Mouse (Mus musculus) B cell, adult 2 months (primary cell): ENCODE measurements at regions not wholly inside any gene's neighbourhood (a gene's known extent, or its start where the extent isn't known, plus 50 kb on each side); places are given as distances from the start of the nearest gene placed in this dataset.

Experiments used
- DNase-seq, 2 experiments: peaks; one replicate each; pipeline ENCODE4 v3.0.0; 2022

DNA sequence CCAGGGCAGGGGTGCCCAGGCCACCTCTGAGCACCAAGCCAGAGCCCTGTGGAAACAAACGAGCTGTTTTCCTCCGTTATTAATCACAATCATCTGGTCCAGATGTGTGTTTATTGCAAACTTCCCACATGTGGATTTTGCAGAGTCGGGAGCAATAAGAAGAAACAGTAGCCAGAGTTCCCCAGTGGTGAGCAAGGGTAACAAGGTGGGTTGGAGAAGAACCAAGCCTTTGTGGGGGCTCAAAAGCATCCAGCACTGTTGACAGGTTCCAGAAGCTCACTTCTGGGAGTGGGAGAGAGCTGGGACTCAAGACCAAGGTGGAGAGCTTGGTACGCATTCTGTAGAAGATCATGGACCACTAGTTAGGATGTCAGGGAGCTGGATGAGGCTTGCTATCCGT is 63.6 kb downstream of the Hif1an start:
- no peak for DNase-seq

DNA sequence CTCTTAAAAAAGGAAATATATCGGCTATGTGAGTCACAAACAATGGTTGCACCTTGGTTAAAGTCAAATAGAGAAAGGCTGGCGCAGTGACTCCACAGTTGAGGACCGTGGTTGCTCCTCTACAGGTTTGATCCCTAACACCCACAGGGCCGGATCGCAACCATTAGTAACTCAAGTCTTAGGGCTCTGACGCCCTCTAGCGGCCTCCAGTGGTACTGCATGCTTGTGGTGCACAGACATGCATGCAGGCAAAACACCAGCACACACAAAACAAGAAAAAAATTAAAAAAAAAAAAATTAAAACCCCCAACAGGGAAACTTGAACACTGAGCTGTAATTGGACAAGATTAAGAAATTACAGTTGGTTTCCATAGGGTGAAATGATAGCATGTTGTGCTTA is 67.1 kb downstream of the Hif1an start:
- peak; percentile 28 for DNase-seq

DNA sequence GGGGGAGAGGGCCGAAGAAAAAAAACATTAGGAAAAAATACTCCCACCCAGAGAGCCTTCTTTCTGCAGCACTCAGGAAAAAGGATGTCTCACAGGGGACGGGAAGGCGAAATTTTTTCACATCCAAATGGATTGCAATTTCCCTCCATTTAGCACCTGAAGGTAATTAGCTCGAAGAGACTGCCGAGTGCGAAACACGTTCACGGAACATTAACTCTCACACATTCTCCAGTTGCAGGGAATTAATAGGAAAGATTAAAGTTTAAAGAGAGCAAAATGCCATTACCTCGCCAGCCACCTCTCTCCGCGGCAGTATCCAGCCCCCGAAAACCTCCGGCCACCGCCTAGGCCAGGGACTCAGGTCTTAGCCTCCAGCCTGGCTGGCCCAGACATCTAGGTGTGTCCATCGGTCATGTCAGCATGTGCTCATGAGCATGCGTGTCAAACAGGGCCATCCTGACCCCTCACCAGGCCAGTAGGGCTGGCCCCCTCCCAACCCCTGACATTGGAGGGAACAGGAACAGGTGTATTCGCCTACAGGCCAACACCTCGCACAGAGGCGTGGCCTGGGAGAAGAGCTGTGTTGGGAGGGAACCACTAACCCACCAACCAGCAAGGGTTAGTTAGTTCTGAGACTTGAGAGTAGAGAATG is 68.8 kb downstream of the Hif1an start:
- DNase-seq = no peak

DNA sequence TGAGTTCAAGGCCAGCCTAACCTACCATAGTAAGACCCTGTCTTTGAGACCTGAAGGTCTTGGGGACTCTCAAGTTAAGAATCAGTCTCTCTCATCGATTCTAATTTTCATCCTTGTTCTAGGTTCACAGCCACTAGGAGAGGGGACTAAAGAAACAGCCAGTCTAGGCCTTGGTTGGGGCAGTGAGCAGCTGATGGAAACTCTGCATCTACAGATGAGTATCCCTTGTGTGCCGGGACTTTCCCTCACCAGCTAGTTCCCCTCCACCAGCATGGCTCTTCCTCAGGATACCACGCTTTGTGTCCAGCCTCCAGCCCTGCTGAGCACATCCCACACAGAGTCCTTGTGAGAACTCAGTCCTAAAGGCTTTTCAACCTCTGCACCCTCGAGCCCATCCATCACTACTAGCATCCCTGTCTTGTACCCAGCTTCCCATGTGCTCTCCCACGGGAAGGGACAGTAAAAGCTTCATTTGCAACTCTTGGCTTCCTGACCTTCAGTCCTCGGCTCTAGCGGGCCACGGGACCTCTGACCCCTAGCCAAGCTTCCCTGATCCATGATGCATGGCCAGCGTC is 74.6 kb downstream of the Hif1an start:
- no peak for DNase-seq

DNA sequence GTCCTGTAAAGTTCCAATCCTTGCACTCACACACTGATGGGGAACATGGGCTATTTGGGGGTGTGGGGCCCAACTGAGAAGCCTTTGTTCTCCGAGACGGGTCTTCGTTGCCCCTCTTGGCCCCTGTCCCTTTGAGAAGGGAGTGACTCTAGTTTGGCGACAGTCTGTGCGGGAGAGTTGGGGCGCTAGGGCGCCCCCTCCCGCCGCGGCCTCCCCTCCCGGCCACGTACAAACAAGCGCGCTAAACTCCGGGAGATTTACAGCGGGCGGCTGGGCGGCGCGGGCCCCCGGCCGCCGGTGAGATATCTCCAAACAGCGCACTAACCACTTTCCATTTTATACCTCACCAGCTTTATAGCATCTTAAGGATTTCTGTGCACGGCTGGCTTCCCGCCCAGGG is 77.4 kb downstream of the Hif1an start:
- no peak for DNase-seq

DNA sequence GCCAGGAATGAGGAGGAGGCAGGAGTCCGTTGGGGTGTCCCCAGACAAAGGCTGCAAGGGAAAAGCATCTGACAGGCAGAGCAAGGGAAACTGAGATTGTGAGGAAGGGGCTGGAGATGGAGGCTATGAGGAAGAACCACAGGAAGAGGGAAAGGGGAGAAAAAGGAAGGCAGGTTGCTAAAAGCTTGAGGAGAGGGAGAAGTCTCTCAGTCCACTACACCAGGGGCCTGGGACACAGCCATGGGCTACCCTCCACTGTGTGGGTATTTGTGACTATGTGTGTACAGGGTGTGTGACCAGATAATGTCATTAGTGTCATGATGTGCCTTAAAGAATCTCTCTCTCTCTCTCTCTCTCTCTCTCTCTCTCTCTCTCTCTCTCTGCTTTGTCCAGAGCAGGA is 77.9 kb downstream of the Hif1an start:
- DNase-seq = no peak

DNA sequence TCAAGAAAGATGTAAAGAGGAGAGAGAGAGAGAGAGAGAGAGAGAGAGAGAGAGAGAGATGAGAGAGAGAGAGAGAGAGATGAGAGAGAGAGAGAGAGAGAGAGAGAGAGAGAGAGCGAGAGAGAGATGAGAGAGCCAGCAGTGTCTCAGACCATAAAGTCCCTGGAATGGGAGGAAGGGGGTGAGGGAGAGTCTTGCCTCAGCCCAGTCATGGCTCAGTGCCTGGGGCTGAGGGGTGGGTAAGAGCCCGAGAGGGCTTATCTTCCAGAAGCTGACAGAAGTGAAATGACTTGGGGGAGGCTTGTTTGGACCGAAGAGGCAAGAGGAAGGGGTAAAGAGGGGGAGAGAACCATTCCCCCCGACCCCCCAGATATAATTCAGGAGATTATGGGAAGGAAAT is 79.6 kb downstream of the Hif1an start:
- no peak for DNase-seq

DNA sequence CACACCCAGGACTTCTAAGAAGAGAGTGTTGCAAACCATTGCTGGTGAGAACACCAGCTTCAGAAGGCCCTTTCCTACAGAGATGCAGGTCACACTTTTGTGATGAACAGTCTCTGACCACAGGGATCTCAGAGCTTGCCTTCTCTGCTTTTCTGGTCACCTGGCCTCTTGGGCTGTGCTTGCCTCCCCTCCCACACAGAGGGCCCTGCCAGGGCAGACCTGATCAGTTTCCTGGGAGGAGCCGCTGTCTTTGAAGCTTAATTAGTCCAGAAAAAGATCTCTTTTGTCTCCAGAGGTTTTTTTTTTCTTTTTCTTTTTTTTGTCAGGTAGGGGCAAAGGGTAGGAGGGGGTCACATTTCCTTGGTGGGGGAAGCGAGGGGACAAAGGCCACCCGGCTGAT is 81.7 kb downstream of the Hif1an start:
- DNase-seq = no peak

DNA sequence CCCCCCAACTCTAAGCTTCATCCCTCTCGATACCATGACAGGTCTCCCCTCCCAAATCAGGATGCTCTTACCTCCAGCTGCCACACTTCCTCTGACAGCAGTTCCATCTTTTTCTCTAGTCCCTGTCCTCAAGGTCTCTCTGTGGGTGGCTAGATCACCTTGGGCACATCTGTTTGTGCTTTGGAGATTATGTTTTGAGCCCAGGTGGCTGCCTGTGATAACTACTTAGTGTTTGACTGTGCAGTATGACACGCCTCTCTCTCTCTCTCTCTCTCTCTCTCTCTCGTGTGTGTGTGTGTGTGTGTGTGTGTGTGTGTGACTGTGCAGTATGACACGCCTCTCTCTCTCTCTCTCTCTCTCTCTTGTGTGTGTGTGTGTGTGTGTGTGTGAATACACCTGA is 82.3 kb downstream of the Hif1an start:
- no peak for DNase-seq

DNA sequence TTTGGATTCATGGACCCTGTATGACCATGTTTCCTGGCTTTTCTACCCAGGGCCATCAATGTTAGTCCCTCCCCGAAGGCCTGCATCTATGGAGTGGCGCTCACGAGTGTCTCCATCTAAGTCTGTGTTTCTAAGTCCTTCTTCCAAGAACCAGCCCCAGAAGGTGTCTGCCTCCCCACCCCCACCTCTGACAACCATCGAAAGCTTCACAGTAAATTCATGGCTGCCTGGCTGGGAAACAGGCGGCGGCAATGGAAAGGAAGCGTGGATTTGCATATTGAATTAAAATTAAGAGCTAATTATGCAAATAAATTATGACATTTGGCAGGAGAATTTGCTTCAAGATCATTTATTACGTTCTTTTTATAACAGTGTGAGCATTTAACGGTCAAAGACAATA is 83.9 kb downstream of the Hif1an start:
- no peak for DNase-seq

DNA sequence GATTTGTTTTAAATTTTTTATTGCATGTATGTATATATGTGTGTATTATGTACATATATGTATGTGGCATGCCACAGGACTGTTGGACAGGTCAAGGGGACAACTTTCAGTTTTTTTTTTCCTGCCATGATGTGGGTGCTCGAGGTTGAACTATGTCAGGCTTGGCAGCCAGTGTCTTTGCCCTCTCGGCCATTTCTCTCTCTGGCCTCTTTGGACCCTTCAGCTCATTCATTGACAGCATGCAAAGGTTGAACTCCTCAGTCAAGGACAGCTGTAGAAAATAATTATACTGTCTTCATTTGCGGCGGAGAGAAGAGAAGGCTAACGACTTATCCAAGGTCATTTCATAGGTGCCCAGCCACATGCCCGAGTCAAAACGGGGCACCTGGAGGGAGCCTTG is 86.6 kb downstream of the Hif1an start:
- DNase-seq = no peak

DNA sequence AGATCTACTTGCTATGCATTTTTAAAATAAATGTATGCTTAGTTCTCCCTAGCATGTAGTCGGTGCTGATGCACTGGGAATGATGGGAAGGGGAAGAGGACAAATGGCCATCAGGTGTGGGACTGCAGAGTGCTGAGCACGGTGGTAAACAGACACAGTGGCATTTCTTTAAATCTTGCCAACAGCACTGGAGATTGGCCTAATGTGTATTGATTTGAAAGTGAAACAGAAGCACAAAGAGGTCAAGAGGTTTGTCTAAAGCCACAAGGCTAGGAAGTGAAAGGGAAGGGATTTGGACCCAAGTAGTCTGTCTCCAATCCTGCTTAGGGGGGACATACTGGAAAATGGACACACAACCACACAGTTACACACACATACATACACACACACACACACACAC is 88.2 kb downstream of the Hif1an start:
- DNase-seq = no peak

DNA sequence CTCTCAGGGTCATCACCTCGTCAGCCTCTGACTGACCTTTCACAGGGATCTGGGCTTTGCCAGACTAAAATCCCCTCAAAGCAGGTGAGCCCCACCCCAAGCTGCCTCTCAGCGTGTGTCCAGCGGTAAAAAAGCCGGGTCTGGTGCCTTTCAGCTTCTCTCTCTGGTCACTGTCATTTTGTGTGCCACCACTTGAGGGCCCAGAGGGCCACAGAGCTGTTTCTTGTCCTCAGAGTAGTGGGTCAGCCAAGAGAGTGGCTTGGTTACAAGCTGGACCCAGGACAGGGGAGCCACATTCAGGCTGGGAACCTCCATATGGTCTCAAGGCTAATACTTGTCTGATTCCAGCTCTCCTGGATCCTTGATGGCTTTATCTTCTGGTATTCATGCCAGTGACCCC is 89.0 kb downstream of the Hif1an start:
- DNase-seq = no peak

DNA sequence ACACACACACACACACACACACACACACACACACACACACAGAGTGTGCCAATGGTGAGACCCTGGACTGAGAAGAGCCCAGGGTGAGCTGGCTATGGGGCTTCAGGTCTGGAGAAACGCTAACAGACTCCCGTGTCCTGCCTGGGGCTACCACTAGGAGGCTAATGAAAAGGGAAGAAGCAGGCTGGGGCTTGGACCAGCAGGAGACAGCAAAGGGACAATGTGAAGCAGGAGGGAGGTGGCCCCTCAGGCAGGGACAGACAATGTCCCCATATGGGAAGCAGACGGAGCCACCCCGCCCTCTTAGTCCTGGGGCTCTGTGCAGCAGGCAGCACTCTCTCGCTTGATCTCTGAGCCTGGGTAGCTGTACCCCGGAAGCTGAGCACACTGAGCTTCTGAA is 93.1 kb downstream of the Hif1an start:
- peak; percentile 8 to 33 for DNase-seq

DNA sequence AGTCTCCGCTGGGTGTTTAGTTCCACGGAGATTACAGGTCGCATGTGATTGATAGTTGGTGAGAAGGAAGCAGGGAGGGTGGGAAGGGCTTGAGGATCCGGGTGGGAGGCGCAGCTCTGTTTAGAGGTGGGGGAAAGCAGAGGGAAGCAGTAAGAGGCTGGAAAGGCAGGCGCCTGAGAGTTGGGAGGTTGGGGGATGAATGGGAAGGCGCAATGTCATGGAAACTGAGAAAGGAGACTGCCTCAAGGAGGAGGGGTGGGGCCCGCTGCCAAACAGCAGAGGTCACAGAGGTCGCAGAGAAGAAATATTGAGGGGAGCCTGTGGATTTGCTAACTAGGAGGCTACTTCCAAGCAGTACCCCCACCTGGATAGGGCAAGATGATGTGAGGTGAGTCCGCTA is 96.5 kb upstream of the Pax2 start:
- DNase-seq = no peak

DNA sequence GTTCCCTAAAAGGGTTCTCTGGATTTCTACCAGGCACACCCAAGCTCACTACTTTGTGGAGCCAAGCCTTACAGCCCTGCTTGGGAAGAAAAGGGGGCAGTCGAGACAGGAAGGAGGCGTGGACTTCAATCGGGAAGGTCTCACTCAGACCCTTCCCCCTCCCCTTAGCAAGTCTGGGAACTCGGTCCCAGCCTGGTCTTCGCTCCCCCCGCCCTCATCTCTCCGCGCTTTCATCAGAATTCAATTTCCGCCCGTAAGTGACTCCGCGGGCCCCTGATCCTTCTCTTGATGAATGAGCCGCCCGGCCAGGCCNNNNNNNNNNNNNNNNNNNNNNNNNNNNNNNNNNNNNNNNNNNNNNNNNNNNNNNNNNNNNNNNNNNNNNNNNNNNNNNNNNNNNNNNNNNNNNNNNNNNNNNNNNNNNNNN is 86.3 kb upstream of the Pax2 start:
- no peak for DNase-seq

DNA sequence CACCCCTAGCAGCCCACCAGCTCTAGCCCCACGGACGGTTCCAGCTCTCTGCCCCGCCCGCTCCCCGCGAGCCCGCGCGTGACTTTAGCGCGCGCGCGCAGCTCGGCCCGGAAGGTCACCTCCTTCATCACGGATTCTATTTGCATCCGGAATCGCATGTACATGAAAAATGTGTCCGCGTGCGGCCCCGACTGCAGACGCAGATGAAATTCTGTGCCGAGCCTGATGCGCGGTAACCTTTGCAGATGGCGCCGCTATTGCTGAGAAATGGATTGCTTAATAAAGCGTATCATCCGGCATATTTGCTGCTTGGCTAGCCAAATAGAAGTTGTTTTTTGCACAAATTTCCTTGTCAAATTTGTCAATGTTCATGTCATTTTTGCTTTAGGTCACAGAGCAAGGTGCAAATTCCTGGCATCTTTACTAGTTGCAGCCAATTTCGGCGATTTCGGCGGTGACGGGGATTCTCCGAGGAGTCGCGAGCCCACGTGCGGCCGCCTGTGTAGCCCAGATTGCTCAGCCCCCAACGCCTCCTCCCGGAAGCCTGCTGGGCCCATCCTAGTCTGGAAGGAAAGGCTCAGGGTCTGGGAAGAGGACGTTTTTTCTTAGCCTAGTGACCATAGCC is 81.1 kb upstream of the Pax2 start:
- no peak for DNase-seq

DNA sequence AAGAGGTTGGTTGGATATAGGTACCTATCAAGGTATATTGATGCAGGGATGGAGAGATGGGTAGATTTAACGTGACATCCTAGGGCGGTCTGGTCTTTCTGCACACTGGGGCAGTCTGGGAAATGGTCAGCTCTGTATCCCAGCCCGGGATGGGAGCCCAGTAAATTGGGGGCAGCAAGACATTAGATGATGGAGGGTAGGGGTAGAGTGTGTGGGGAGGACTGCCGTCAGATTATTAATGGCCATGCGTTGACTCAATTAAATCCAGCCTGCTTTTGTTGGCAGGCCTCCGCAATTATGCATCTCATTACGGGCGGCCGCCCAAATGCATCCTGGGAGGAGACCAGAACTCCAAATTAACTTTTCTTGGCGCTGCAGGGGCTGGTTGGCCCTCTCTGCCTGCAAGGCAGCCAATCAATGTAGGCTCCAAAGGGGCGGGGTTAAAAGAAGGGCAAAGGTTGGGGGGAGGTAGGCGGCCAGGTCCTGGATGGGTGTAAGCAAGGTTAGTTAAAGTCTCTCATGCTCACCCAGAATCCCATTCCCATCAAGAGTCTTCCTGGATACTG is 79.2 kb upstream of the Pax2 start:
- no peak for DNase-seq

DNA sequence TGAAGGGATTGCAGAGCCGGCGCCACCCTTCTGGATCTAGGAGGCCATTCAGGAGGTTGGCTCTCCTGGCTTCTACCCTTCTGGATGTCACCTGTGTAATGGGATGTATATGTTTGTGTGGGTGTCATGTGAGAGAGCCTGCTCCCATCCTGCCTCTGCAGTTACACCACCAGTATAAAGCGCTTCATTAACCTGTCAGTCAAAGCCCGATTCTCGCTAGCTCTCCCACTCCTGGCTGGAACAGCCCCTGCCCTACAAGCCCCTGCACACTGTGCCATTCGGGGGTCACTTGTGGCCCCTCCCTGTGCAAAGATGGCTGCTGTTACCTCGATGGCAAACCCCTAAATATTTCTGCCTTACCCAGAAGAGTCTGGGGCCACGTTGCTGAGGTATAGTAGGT is 78.5 kb upstream of the Pax2 start:
- DNase-seq = no peak

DNA sequence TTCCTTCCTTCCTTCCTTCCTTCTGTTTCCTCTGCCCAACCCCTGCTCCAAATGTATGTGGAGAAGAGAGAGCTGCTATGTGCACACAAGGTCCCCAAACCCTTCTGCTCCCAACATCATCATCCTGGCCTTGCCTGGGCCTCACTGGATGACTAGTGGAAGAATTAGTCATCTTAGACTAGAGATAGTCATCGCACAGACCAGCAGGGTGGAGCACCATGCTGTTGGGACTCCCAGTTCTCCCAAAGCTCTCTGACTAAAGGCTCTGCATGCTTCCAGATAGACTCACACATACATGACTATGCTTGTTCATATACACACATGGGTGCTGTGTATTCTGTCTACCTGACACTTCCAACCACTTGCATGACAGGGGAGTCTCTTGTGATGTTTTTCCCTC is 77.2 kb upstream of the Pax2 start:
- DNase-seq = no peak

DNA sequence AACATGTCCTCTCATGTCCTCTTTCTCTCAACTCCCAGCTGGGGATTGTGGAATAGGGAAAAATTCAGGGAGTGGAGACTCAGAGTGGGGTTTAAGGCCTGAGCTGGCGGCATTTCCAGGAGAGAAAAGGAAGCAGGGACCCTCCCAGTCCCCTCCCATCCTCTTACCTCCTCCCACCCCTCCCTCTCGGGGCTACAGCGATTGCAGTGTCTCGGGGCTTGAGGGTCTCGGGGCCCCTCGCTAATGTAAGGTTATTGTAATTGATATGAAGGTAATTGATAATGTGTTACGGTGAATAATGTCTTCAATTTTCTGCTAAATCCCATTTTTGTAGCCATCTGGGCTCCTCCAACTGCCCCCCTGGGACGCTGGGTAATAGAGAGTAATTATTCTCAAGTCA is 74.2 kb upstream of the Pax2 start:
- no peak for DNase-seq

DNA sequence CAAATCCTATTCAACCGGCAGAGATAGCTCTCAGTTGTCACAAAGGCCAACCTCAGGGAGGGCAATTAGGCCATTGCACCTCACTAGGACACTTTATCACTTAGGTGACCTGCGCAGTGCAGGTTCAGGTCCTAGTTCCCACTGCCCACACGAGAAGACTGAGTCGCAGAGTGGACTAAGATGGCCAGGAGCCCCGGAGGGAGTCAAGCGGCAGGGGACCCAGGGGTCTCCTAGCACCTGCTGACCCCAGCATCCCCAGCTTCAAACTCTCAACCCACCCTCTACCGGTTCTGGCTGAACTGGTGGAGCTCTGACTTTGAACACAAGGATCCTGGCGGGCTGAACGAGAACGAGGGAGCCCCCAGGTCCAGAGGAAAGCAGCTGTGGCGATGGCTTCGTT is 72.7 kb upstream of the Pax2 start:
- DNase-seq = no peak

DNA sequence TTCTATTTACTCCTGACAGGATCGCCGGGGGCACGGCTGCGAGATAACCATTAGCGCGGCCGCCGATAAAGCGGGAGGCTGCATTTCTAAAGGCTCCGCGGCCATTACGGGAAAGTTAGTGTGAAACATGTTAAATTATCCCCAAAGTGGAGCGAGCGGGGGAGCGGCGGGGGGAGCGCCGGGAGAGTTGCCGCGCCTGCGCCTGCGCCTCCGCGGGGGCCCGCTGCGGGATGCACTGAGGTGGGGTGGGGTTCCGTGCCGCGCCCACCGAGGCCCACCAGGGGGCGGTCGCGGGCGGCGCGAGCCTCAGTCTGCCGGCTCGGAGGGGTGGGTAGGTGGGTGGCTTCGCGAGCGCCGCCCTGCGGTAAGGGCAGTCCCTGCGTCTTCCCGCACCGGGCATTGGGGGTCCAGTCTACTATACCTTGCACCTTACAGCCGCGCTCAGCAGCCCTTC is 71.8 kb upstream of the Pax2 start:
- DNase-seq = peak; percentile 64 to 70

DNA sequence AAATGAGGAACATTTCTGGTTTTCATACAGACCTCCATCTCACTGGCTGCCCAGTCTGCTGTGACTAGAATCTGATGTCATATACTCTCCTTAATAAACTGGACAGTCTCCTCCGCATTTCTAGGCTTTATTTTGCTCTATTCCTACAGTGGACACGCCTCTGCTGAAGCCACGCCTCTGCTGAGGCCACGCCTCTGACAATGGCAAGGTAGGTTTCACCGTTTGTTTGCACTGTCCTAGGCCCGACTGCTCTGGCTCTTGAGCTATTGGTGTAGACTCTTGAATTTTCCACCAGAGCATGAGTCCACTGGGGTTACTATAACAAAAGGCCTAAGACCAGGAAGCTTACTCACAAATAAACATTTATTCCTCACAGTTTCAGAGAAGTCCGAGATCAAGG is 69.8 kb upstream of the Pax2 start:
- DNase-seq = no peak

DNA sequence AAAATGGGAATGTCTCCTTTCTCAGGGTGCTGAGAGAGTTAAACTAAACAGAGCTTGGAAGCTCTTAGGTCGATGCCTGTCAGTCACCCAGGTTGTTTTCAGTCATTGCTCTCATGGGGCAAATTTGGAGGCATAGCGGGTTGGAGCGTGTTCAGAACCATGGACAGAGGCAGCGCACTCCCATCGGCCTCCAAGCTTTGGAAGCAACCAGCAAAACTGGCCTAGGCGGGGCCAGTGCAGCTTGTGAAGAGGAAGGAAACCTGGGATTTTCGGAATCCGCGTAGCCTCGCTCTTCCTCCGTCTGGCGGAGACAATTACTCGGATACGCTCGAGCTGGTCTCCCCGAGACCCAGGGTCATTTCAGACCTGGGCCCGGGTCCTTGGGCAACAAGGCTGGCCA is 63.4 kb upstream of the Pax2 start:
- DNase-seq = peak in 1 of 2 experiments; percentile 11
